Mouse (Mus musculus): ENCODE results near the gene Gm8247.
"Not testable (repeated sequence)": the region's sequence is repeated elsewhere in the genome, so short reads cannot be mapped to it uniquely, and the experiment has no call there.

Gm8247 gene

GRCm38 (mm10) chr14:44582853-44583252 lies at the start of gene Gm8247:
Gene Gm8247 (plus strand): TSS chr14:44583153.
- DNase-seq (ENCODE audit: low spot score), result not testable (repeated sequence)

- peak; percentile 4 for DNase-seq (ENCODE audit: low spot score)
Measured at GRCm38 (mm10) chr14:44547961-44548360, 35.0 kb upstream of the Gm8247 start.

- DNase-seq (ENCODE audit: low spot score), result not testable (repeated sequence)
Measured at GRCm38 (mm10) chr14:44591765-44592164, 8.8 kb downstream of the Gm8247 start.

- not testable (repeated sequence) for DNase-seq (ENCODE audit: low spot score)
Measured at GRCm38 (mm10) chr14:44627737-44628136, 44.8 kb downstream of the Gm8247 start, which contains the start of gene Gm5624. Gene Gm5624 (minus strand): TSS chr14:44627938.
